Mouse (Mus musculus) CH12.LX (cell line): ENCODE data around the gene Taar8b. TPM values are rescaled to one million over a fixed set of nuclear protein-coding genes. Genes with fewer than 3 reads are reported as not detected.
"Not testable (repeated sequence)": the region's sequence is repeated elsewhere in the genome, so short reads cannot be mapped to it uniquely, and the experiment has no call there.

ENCODE experiments used
- DNase-seq: peaks from one replicate; pipeline ENCODE4 v3.0.0-alpha.2; 2013; ENCODE audit errors: extremely low read depth
- H3K27ac ChIP-seq: 2 replicates; pipeline ENCODE4 v1.5.1; 2012; ENCODE audit warnings: low read depth, mild to moderate bottlenecking, control low read depth, moderate library complexity; ENCODE audit not compliant: insufficient read depth
- H3K27me3 ChIP-seq: replicated peaks from 2 replicates; pipeline ENCODE3; 2012; ENCODE audit warnings: inconsistent platforms
- H3K36me3 ChIP-seq, 2 experiments: replicated peaks in 1 of 2; 2 replicates each; pipeline versions ENCODE3 to v1.6.1; 2012; ENCODE audit warnings: inconsistent platforms in 1 of 2, low read length in 1 of 2, mild to moderate bottlenecking in 1 of 2, mixed read lengths in 1 of 2, moderate library complexity in 1 of 2; ENCODE audit not compliant: control insufficient read depth in 1 of 2, insufficient read depth in 1 of 2
- H3K4me1 ChIP-seq, 2 experiments: 2 replicates each; pipeline ENCODE4 v1.6.1; 2012; ENCODE audit warnings: inconsistent platforms in 1 of 2, moderate library complexity in 1 of 2; ENCODE audit not compliant: insufficient read depth in 2 of 2, control insufficient read depth in 1 of 2
- H3K4me2 ChIP-seq: 2 replicates; pipeline ENCODE4 v1.6.1; 2012; ENCODE audit warnings: low read depth, mild to moderate bottlenecking, control low read depth; ENCODE audit not compliant: poor library complexity, insufficient read depth, severe bottlenecking
- H3K4me3 ChIP-seq, 3 experiments: fragments of 150-350 bp in 1 of 3; sonication (generic) in 1 of 3; replicated peaks in 1 of 3; 2 replicates each; pipeline versions ENCODE3 to v1.5.1; 2011 to 2012; ENCODE audit warnings: low read depth in 2 of 3, low read length in 2 of 3, mild to moderate bottlenecking in 2 of 3, moderate library complexity in 2 of 3, control low read depth in 1 of 3, improper control_type of control experiment in 1 of 3, inconsistent platforms in 1 of 3, mixed read lengths in 1 of 3; ENCODE audit not compliant: poor library complexity in 1 of 3
- H3K79me2 ChIP-seq: replicated peaks from 2 replicates; pipeline ENCODE4 v1.6.1; 2012; ENCODE audit warnings: mild to moderate bottlenecking, moderate library complexity; ENCODE audit not compliant: control insufficient read depth, poor library complexity, insufficient read depth, severe bottlenecking; ENCODE audit errors: extremely low read depth
- H3K9ac ChIP-seq: 2 replicates; pipeline ENCODE4 v1.6.1; 2012; ENCODE audit warnings: low read depth, mild to moderate bottlenecking, control low read depth, moderate library complexity; ENCODE audit not compliant: insufficient read depth
- H3K9me3 ChIP-seq: replicated peaks from 2 replicates; pipeline ENCODE3; 2012; ENCODE audit warnings: low read length, inconsistent platforms, mixed read lengths
- BHLHE40 ChIP-seq: IDR thresholded peaks from 2 replicates; pipeline ENCODE4 v1.6.1; 2011; ENCODE audit warnings: mild to moderate bottlenecking, low read depth, low read length, improper control_type of control experiment
- CHD1 ChIP-seq: IDR thresholded peaks from 2 replicates; pipeline ENCODE4 v1.6.1; 2012; ENCODE audit warnings: low read depth, low read length, improper control_type of control experiment, inconsistent platforms
- CHD2 ChIP-seq: IDR thresholded peaks from 2 replicates; pipeline ENCODE4 v1.6.1; 2011; ENCODE audit warnings: low read length, improper control_type of control experiment
- CTCF ChIP-seq, 2 experiments: IDR thresholded peaks in 1 of 2; conservative IDR thresholded peaks in 1 of 2; 2 replicates each; pipeline ENCODE4 v1.5.1; 2011 to 2012; ENCODE audit warnings: low read depth in 2 of 2, low read length in 2 of 2, improper control_type of control experiment in 1 of 2, inconsistent platforms in 1 of 2, mild to moderate bottlenecking in 1 of 2, moderate library complexity in 1 of 2
- E2F4 ChIP-seq: IDR thresholded peaks from 2 replicates; pipeline ENCODE4 v1.6.1; 2011; ENCODE audit warnings: low read depth, low read length, improper control_type of control experiment; ENCODE audit not compliant: insufficient replicate concordance
- ELF1 ChIP-seq: IDR thresholded peaks from 2 replicates; pipeline ENCODE4 v1.6.1; 2014; ENCODE audit warnings: low read depth, mild to moderate bottlenecking, inconsistent platforms, low read length, improper control_type of control experiment
- EP300 ChIP-seq: IDR thresholded peaks from 2 replicates; pipeline ENCODE4 v1.6.1; 2011; ENCODE audit warnings: low read length, improper control_type of control experiment
- HCFC1 ChIP-seq: IDR thresholded peaks from 2 replicates; pipeline ENCODE4 v1.6.1; 2012; ENCODE audit warnings: low read depth, mild to moderate bottlenecking, inconsistent platforms, low read length, improper control_type of control experiment
- KAT2A ChIP-seq: IDR thresholded peaks from 2 replicates; pipeline ENCODE4 v1.6.1; 2012; ENCODE audit warnings: low read length, improper control_type of control experiment, inconsistent platforms; ENCODE audit not compliant: insufficient replicate concordance
- MAFK ChIP-seq: IDR thresholded peaks from 2 replicates; pipeline ENCODE4 v1.6.1; 2011; ENCODE audit warnings: low read length, improper control_type of control experiment; ENCODE audit not compliant: insufficient replicate concordance
- MXI1 ChIP-seq: IDR thresholded peaks from 2 replicates; pipeline ENCODE4 v1.6.1; 2011; ENCODE audit warnings: mild to moderate bottlenecking, low read depth, low read length, improper control_type of control experiment
- MYC ChIP-seq: IDR thresholded peaks from 2 replicates; pipeline ENCODE4 v1.6.1; 2011; ENCODE audit warnings: low read depth, mild to moderate bottlenecking, improper control_type of control experiment, low read length
- NRF1 ChIP-seq: IDR thresholded peaks from 2 replicates; pipeline ENCODE4 v1.6.1; 2014; ENCODE audit warnings: low read depth, mild to moderate bottlenecking, inconsistent platforms, low read length, improper control_type of control experiment, moderate library complexity
- POLR2A ChIP-seq: IDR thresholded peaks from 2 replicates; pipeline ENCODE4 v1.6.1; 2011; ENCODE audit warnings: low read depth, mild to moderate bottlenecking, improper control_type of control experiment, low read length
- RAD21 ChIP-seq: IDR thresholded peaks from 2 replicates; pipeline ENCODE4 v1.6.1; 2011; ENCODE audit warnings: low read depth, mild to moderate bottlenecking, low read length, improper control_type of control experiment, moderate library complexity
- SMC3 ChIP-seq: IDR thresholded peaks from 2 replicates; pipeline ENCODE4 v1.6.1; 2011; ENCODE audit warnings: low read depth, low read length, improper control_type of control experiment
- TBP ChIP-seq: conservative IDR thresholded peaks from 2 replicates; pipeline ENCODE4 v1.6.1; 2011; ENCODE audit warnings: low read depth, low read length, improper control_type of control experiment
- TCF12 ChIP-seq: IDR thresholded peaks from 2 replicates; pipeline ENCODE4 v1.6.1; 2014; ENCODE audit warnings: low read depth, mild to moderate bottlenecking, inconsistent platforms, low read length, improper control_type of control experiment
- UBTF ChIP-seq: IDR thresholded peaks from 2 replicates; pipeline ENCODE4 v1.6.1; 2012; ENCODE audit warnings: low read depth, mild to moderate bottlenecking, inconsistent platforms, low read length, improper control_type of control experiment, moderate library complexity
- ZKSCAN1 ChIP-seq: IDR thresholded peaks from 2 replicates; pipeline ENCODE4 v1.6.1; 2012; ENCODE audit warnings: low read depth, inconsistent platforms, low read length, improper control_type of control experiment, borderline replicate concordance
- ZNF384 ChIP-seq: IDR thresholded peaks from 2 replicates; pipeline ENCODE4 v1.6.1; 2012; ENCODE audit warnings: low read depth, low read length, improper control_type of control experiment, inconsistent platforms
- dilution Hi-C: fragments of 300-500 bp; cut with MboI; formaldehyde crosslinking; loops from 2 replicates; pipeline ENCODE4 v1.14.3; 2020; ENCODE audit warnings: low sequenced_read_pairs; ENCODE audit not compliant: extremely low pct_unique_long_range_greater_than_20kb, extremely low pct_ligation_motif_present
- in situ Hi-C: fragments of 300-500 bp; cut with MboI; formaldehyde crosslinking; loops from 3 replicates; pipeline ENCODE4 v1.14.3; 2019; ENCODE audit warnings: low sequenced_read_pairs, low pct_ligation_motif_present, low pct_unique_long_range_greater_than_20kb, mixed read lengths
- polyA plus RNA-seq: library from polyadenylated mRNA; unstranded; fragments of >175 nt; gene quantifications from 2 replicates; pipeline ENCODE4 v1.2.1, GENCODE M21; 2012; ENCODE audit warnings: low read depth; ENCODE audit not compliant: insufficient read length
- total RNA-seq, 2 experiments: library from RNA; depleted of rRNA; stranded (reverse); fragments of 300-350 nt in 1 of 2; fragments of >200 nt in 1 of 2; gene quantifications; 2 replicates each; pipeline ENCODE4 v1.2.3; 2012 to 2014

Taar8b gene
- total and polyA plus RNA-seq, 3 experiments, result not detected

DNA sequence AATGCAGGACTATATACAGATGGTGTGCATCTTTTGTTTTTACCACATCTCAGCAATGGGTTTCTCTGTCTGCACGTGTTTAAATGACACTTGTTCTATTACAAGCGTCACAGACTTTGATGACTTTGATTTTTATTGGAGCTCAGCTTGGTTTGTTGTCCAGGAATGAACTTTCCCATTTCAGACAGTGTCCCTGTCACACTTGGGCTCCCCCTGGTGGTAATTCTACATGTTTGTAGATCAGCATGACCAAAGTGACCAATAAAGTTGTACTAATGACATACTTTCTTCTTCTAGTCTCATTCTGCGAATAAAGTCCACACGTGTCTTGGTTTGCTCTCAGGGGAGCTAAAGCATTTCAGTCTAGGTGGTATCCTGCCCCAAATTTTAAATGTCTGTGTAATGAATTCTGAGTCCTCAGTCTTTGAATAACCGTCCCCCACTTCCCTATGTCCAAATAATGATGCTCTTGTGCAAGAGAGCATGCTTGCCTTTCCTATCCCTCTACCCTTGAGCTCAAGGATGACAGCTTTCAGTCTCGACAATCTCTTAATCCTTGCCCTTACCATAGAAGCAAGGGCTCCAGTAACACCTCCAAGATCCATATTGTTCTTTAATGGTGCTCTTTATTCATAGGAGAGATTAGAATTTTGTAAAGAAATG, 19.2 kb upstream of the Taar8b start:
- TF ChIP-seq RAD21 (peak; percentile 51), CTCF (conservative IDR thresholded peaks at IDR 0.05 in 1 of 2, IDR thresholded peaks at IDR 0.05 in 1 of 2; ENCODE audit: low read depth in 2 of 2, low read length in 2 of 2) (peak; percentile 75), SMC3 (peak; percentile 80), TBP (no peak)
- TF ChIP-seq, all 38 proteins: peak for 3
- Histone ChIP-seq H3K79me2 (no peaks in the 10 kb centered on the region), H3K27ac (no peak overlapping the region), H3K36me3 (no peaks in the 10 kb centered on the region), H3K4me2 (0 out of 2 replicates have a peak overlapping the region, but pooled peaks have one; percentile 36), H3K4me3 (no peak overlapping the region), H3K4me1 (no peaks in the 10 kb centered on the region), H3K27me3 (no peaks in the 10 kb centered on the region), H3K9me3 (no peaks in the 10 kb centered on the region), H3K9ac (no peak overlapping the region)
- dilution Hi-C loops (no loop called here), in situ Hi-C loops (no loop called here)
- DNase-seq, result peak; percentile 52

DNA sequence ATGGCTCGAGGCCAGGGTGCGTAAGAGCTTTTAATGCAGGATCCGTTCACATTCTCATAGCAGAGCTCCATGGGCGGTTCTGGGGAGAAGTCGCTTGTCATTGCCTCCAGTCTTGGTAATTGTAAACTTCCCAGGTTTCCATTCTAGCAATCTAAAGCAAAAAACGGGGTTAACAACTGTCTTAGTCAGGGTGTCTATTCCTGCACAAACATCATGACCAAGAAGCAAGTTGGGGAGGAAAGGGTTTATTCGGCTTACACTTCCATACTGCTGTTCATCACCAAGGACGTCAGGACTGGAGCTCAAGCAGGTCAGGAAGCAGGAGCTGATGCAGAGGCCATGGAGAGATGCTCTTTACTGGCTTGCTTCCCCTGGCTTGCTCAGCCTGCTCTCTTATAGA, 17.3 kb upstream of the Taar8b start, which contains the start of gene Taar9:
Gene Taar9, minus strand, starts transcription at position 101 of the 400 bp plus-strand sequence.
- H3K4me2 ChIP-seq, in situ Hi-C loops, H3K4me3 ChIP-seq, H3K9ac ChIP-seq, H3K79me2 ChIP-seq, H3K36me3 ChIP-seq, H3K9me3 ChIP-seq, H3K27me3 ChIP-seq, H3K4me1 ChIP-seq, dilution Hi-C loops, H3K27ac ChIP-seq, DNase-seq: not testable (repeated sequence)

GRCm38 (mm10) chr10:24108236-24108635, 16.1 kb upstream of the Taar8b start:
- H3K27me3 ChIP-seq, result no peaks in the 10 kb centered on the region
- H3K9me3 ChIP-seq, result no peaks in the 10 kb centered on the region
- in situ Hi-C loops, result no loop called here
- no peaks in the 10 kb centered on the region for H3K79me2 ChIP-seq
- no peak for DNase-seq
- no peak overlapping the region for H3K4me2 ChIP-seq
- no peaks in the 10 kb centered on the region for H3K36me3 ChIP-seq
- no peak overlapping the region for H3K9ac ChIP-seq
- H3K4me1 ChIP-seq, result no peaks in the 10 kb centered on the region
- TF ChIP-seq NRF1 (no peak), ZNF384 (no peak), MXI1 (no peak), ZKSCAN1 (no peak), BHLHE40 (no peak), HCFC1 (no peak), E2F4 (no peak), EP300 (no peak), CHD2 (no peak), POLR2A (no peak), RAD21 (no peak), CHD1 (no peak), MAFK (no peak), UBTF (no peak), KAT2A (no peak), ELF1 (no peak), MYC (no peak), TCF12 (no peak)
- H3K27ac ChIP-seq, result no peak overlapping the region
- no peak overlapping the region for H3K4me3 ChIP-seq
- dilution Hi-C loops, result no loop called here
